ENCODE assay signal across 12 mouse cellular contexts in the genomic region with DNA sequence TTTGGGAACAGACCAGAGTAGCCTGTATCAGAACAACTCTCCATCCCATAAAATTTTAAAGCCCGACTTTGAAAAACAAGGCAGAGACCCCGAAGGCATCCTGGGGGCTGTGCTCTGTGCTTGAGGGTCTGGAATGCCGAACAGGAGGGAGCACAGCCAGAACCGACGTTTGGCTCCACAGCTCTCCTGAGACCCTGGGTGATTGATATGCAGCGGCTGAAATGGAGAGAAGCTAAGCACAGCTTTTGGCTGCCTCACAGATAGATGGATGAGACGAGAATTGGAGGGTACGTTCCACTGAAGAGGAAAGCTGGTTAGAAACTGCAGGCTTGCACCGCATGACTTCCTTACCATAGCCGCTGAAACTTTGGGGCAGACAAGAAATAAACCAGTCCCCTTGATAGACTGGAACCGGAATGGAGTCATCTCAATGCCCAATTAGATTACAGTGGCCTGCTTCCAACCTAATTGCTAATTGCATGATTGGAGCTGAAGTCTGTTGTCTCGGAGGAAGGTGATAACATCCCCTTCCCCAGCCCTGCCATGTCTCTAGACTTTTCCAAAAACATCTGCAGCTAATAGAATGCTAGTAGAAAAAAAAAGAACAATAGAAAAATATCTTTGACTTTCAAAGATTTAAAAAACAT.
DNase-seq lines count a peak whose midpoint lies in the region; ATAC-seq and TF ChIP-seq lines count a peak whose summit lies in the region.
"Had no signal": no experiment of that assay in that cellular context is flagged by ENCODE, and none has a peak within 500 bp of the region (broad histone marks: within the 10 kb centered on the region; RNA-seq: fewer than 3 reads in every experiment).

No protein-coding gene starts in this region.

- TF ChIP-seq POLR2A in cerebellum, adult 2 months (IDR thresholded peaks at IDR 0.05; ENCODE audit: borderline replicate concordance, insufficient read depth, low read length): no peak

- no peaks in the 10 kb centered on the region for H3K4me1 ChIP-seq in cerebellum, adult 2 months (ENCODE audit: control insufficient read depth, insufficient read depth, low read length)
- peaks cover 10% of the 10 kb centered on the region for H3K4me1 ChIP-seq in kidney, embryonic 15.5 days
- H3K4me1 ChIP-seq in hindbrain, embryonic 13.5 days (replicated peaks): peaks cover 27% of the 10 kb centered on the region
- H3K4me1 ChIP-seq in midbrain, embryonic 16.5 days (ENCODE audit: control insufficient read depth, insufficient read depth, low read length): peaks cover 5% of the 10 kb centered on the region

- H3K36me3 ChIP-seq in kidney, embryonic 15.5 days: no peaks in the 10 kb centered on the region
- no peaks in the 10 kb centered on the region for H3K36me3 ChIP-seq in hindbrain, embryonic 13.5 days
- no peaks in the 10 kb centered on the region for H3K36me3 ChIP-seq in midbrain, embryonic 16.5 days (ENCODE audit: control insufficient read depth, insufficient read depth, low read length)

- H3K27me3 ChIP-seq in cerebellum, adult 2 months (ENCODE audit: control insufficient read depth, insufficient read depth, low read length): no peaks in the 10 kb centered on the region; the same call in 1 of the 2 replicates
- H3K27me3 ChIP-seq in kidney, embryonic 15.5 days: 0 out of 2 replicates have a peak, but pooled peaks cover 2% of the 10 kb centered on the region
- H3K27me3 ChIP-seq in hindbrain, embryonic 13.5 days: no peaks in the 10 kb centered on the region
- H3K27me3 ChIP-seq in midbrain, embryonic 16.5 days (ENCODE audit: control insufficient read depth, insufficient read depth, low read depth, low read length): no peaks in the 10 kb centered on the region

- no peak overlapping the region for H3K4me3 ChIP-seq in cerebellum, adult 2 months (replicated peaks; ENCODE audit: insufficient read depth, low read depth, low read length)
- H3K4me3 ChIP-seq in kidney, embryonic 15.5 days (replicated peaks): peak overlapping the region; percentile 11
- no peak overlapping the region for H3K4me3 ChIP-seq in hindbrain, embryonic 13.5 days
- no peak overlapping the region for H3K4me3 ChIP-seq in midbrain, embryonic 16.5 days (ENCODE audit: low read depth, low read length)

- TF ChIP-seq CTCF in cerebellum, adult 2 months (IDR thresholded peaks at IDR 0.05; ENCODE audit: borderline replicate concordance, insufficient read depth, low read depth, low read length): no peak

- WGBS in cerebellum, adult 2 months: 7% methylated on average over 12 of the region's 12 CpGs
- WGBS in kidney, embryonic 15.5 days: 16% methylated on average over 12 of the region's 12 CpGs
- WGBS in hindbrain, embryonic 13.5 days: 21% methylated on average over 12 of the region's 12 CpGs
- 35% methylated on average over 12 of the region's 12 CpGs for WGBS in midbrain, embryonic 16.5 days

- H3K9ac ChIP-seq in kidney, embryonic 15.5 days: no peak overlapping the region
- H3K9ac ChIP-seq in hindbrain, embryonic 13.5 days: no peak overlapping the region
- H3K9ac ChIP-seq in midbrain, embryonic 16.5 days (ENCODE audit: low read depth, low read length): no peak overlapping the region

- no peak for ATAC-seq in kidney, embryonic 15.5 days (replicated peaks; ENCODE audit: low FRiP score)
- ATAC-seq in hindbrain, embryonic 13.5 days (ENCODE audit: low FRiP score): peak; percentile 37
- 0 out of 2 replicates have a peak, but pooled peaks have one; percentile 51 for ATAC-seq in midbrain, embryonic 16.5 days
- no peak for ATAC-seq in megakaryocyte-erythroid progenitor cell, adult 5-6 weeks (replicated peaks; ENCODE audit: low FRiP score, low TSS enrichment, poor library complexity, severe bottlenecking)
- no peak for ATAC-seq in inflammation-experienced regulatory T-cells, adult 6 months

- H3K27ac ChIP-seq in cerebellum, adult 2 months (ENCODE audit: insufficient read depth, low read length): no peak overlapping the region
- no peak overlapping the region for H3K27ac ChIP-seq in kidney, embryonic 15.5 days
- peak overlapping the region; percentile 6; the same call in 1 of the 2 replicates for H3K27ac ChIP-seq in hindbrain, embryonic 13.5 days
- H3K27ac ChIP-seq in midbrain, embryonic 16.5 days (ENCODE audit: low read length): no peak overlapping the region

- H3K4me2 ChIP-seq in kidney, embryonic 15.5 days: peak overlapping the region; percentile 50
- peak overlapping the region; percentile 17 for H3K4me2 ChIP-seq in hindbrain, embryonic 13.5 days
- peak overlapping the region; percentile 31 for H3K4me2 ChIP-seq in midbrain, embryonic 16.5 days (ENCODE audit: low read length)
- H3K4me2 ChIP-seq: liver, embryonic 11.5 days had no signal

- peak; percentile 6 to 33 for DNase-seq in cerebellum, postnatal 14 days
- DNase-seq in cerebellum, adult 2 months: no peak
- no peak for DNase-seq in kidney, adult 9 months
- DNase-seq: adrenal gland, postnatal 10 days; cerebellum, adult 11-12 months; kidney, postnatal 36 days had no signal

- H3K9me3 ChIP-seq in kidney, embryonic 15.5 days (replicated peaks): no peaks in the 10 kb centered on the region
- no peaks in the 10 kb centered on the region for H3K9me3 ChIP-seq in hindbrain, embryonic 13.5 days
- H3K9me3 ChIP-seq in midbrain, embryonic 16.5 days (replicated peaks; ENCODE audit: control insufficient read depth, low read length, poor library complexity, severe bottlenecking): no peaks in the 10 kb centered on the region

Comparison
In these comparisons a context has a peak if more than half of its experiments do, and no peak if none do; other contexts are left out.
1. DNase-seq: peak in cerebellum, postnatal 14 days (2 of 2); none in cerebellum, adult 2 months (0 of 2) and kidney, adult 9 months (single experiment).
2. ATAC-seq: peak in hindbrain, embryonic 13.5 days (single experiment) and midbrain, embryonic 16.5 days (single experiment); none in kidney, embryonic 15.5 days (single experiment), megakaryocyte-erythroid progenitor cell, adult 5-6 weeks (single experiment) and inflammation-experienced regulatory T-cells, adult 6 months (single experiment).
3. Peak in every context shown above with its lines, with median percentiles within 50 percentile points of each other: H3K4me2 ChIP-seq.